Mouse (Mus musculus) Muller cell, postnatal 12 days (primary cell): Measurements from ENCODE around the gene Cel.
"Not testable (repeated sequence)": the region's sequence is repeated elsewhere in the genome, so short reads cannot be mapped to it uniquely, and the experiment has no call there.

Experiments used
- DNase-seq: peaks from one replicate; pipeline ENCODE4 v3.0.0-alpha.2; 2015; ENCODE audit errors: inconsistent ontology term

The Cel gene

DNA sequence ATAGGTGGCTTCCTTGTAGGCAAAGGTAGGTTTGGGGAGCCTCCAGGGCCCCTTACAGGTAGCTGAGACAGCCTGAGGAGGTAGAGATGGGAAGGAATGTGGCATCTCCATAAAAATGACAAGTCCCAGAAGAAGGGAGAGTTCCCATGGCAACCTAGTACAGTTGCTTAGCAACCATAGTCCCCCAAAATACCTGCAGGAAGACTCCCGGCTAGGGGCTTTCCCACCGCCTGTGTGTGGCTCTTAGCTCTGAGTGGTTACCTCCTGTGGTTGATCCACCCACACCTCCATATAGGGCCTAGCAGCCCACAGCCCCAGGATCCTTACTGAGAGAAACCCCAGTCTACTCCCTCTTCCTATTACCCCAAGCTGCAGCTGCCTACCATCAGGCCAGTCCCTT lies 45.0 kb downstream of the Cel start:
- no peak for DNase-seq

DNA sequence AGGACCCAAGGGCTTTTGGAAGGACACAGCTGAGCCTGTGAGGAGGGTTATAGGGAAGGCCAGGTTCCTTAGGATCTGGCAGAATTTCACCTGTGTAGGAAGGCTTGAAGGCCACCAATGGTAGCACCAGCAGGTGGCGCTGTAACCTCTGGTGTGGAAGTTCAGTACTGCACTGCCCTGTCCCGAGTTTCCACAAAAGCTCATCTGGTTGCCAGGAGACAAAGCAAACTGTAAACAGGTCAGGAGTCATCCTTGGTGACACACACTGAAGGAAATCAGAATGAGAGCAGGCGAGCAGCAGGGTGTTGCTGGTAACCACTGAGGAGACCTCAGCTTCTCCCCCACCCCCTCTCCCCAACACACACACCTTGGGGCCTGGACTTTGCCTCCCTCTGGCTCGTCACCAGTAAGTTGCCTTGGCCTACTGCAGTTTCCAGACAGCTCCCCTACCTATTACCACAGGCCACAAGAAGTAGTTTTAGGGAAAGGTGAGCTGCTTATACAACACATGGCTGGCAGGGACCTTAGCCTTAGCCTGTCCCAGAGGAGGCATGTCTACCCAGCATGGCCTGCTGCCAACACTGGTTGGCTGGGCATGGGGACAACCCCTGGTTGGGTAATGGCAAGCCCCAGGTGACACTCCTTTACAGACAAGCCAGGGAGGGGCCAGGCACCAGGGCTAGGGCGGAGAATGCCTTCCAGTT lies 45.8 kb downstream of the Cel start:
- peak; percentile 79 for DNase-seq

DNA sequence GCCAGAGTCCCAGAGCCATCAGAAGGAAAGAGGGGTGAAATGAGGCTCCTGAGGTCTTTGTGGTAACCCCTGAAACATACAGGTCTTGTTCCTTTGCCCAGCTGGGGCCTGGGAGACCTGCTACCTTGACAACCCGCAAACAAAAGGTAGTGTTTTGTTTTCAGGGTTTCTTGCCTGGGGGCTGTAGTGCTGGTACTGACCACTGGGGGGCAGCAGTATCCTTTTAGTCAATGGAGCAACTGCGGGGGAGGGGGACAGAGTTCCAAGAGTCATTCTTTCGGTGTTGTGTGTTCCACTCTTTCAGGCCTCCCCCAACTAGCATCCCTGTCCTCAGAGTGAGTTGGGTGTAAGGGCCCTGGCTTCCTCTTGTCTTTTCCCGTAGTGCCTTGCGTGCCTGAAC lies 48.7 kb downstream of the Cel start:
- DNase-seq: peak; percentile 86

DNA sequence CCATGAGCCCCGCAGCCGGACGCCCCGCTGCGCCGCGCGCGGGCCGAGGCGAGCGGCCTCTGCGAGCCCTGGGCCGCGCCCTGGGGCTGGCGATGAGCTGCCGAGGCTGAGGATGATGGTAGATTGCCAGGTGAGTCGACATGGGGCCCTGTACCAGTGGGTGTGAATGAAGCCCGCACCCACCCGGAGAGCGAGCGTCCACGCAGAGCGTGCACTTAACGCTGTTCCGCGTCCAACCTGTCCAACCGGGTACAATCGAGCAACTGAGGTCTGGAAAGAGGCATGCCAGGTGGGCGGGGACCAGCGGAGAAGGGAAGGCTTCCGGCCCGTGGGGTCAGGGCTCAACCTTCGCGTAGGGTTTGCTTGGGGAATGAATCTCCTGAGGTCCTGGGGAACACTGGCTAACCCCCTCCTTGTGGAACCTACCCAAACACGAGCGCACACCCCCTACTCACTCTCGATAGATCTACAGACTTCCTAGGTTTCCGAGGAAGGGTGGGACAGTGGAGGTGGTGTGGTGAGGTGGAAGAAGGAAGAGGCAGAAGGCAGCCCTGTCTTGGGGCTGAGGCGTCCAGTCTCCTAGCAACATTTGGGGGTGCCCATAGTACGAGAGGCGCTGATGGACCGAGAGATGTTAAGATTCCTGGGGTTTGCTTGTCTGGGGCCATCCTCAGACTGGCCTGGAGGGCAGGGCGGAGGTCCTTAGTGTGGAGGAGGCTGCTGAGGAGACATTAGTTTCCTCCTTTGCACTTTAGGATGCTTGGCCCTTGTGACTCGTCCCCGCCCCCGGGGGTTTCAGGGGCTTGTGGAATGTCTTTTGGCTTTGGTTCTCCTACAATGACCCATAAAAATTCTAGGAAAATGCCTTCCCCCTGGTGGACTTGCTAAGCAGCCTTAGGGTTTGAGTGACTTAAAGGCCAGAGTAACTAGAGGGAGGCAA lies 49.5 kb downstream of the Cel start:
- DNase-seq: peak; percentile 49

DNA sequence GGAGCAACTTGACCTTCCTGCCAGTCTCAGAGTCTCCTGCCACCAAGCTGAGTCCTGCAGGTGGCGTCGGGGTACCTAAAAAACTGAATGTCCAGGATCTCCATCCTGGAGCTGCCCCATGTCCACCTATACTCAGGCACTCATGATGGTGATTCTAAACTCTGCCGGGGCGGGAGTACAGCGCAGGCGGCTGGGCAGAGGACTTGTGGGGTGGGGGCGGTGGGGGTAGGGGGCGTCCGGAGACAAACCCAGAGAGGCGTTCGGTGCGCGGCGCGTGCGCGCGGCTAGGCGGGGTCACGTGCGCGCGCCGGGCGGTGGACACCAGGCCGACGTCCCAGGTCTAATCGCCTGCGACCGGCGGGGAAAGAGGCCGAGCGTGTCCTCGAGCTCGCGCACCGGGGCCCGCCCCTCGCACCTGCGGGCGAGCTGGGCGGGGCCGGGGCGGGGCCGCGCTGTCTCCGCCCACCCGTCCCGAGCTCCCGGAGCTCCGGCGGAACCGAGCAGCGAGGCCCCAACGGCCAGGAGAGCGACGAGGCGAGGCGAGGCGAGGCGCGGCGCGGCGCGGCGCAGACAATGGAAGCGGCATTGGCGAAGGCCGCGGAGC lies 50.3 kb downstream of the Cel start, which contains the start of gene Ralgds:
TSS of gene Ralgds (plus strand) at position 328 of the 604 bp plus-strand sequence.
- DNase-seq: peak; percentile 66

DNA sequence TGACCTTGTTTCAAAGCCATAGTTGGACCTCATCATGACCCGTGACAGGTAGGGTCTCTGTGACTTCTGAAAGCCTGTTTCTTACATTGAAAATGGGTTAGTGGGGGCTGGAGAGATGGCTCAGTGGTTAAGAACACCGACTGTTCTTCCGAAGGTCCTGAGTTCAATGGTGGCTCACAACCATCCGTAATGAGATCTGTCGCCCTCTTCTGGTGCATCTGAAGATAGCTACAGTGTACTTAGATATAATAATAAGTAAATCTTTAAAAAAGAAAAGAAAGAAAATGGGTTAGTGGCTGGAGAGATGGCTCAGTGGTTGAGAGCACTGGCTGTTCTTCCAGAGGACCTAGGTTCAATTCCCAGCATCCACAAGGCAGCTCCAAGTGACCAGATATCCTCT lies 51.6 kb downstream of the Cel start:
- DNase-seq: not testable (repeated sequence)

DNA sequence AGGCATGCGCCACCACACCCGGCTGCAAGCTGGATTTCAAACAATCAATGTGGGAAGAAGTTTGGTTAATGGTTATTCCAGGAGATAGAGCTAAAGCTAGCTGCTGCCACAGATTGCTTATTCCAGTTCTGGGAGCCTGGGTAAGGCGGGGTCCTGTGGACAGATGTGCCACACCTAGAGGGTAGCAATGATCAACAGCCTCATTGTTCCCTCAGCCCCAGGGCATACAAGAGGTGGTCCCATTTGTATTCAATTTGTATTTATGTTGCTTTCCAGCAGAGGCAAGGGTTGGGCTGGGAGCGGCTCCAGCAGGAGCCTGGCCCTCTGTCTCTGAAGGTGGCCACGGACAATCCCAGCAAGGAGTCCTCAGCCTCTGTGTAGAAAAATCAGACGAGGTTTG lies 56.9 kb downstream of the Cel start:
- DNase-seq: no peak

DNA sequence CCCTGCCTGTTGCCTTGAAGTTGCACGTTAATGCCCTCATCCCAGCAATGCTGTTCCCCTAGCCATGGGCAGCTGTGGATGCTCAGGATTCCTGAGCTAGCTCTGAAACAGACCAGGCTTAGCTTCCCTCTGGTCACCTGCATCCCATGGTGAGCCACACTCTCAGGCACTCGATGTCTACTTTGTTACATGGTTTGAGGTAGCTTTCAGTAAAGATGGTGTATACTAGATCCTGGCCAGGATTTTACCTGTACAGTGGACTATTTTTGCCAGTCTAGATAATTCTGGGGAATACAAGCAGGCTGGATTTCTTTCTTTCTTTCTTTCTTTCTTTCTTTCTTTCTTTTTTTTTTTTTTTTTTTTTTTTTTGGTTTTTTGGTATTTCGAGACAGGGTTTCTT lies 57.4 kb downstream of the Cel start, which contains the start of gene Gm10134:
TSS of gene Gm10134 (plus strand) at position 301 of the 400 bp plus-strand sequence.
- no peak for DNase-seq
